Mouse (Mus musculus) mouse embryonic stem cell (cell line): ENCODE measurements at regions not wholly inside any gene's neighbourhood (a gene's known extent, or its start where the extent isn't known, plus 50 kb on each side); places are given as distances from the start of the nearest gene placed in this dataset.

Experiments
- in situ Hi-C, 2 experiments: fragments of 300-500 bp; cut with MboI; formaldehyde crosslinking; loops; 1 replicate in 1 of 2; 3 replicates in 1 of 2; pipeline ENCODE4 v1.14.3; 2019 to 2020; ENCODE audit warnings: low sequenced_read_pairs in 2 of 2, low pct_unique_long_range_greater_than_20kb in 1 of 2, mixed read lengths in 1 of 2; ENCODE audit not compliant: unreplicated experiment in 1 of 2

GRCm38 (mm10) chr2:33966984-33967421, 79.3 kb upstream of the Mvb12b start:
- in situ Hi-C loops: no loop called here

DNA sequence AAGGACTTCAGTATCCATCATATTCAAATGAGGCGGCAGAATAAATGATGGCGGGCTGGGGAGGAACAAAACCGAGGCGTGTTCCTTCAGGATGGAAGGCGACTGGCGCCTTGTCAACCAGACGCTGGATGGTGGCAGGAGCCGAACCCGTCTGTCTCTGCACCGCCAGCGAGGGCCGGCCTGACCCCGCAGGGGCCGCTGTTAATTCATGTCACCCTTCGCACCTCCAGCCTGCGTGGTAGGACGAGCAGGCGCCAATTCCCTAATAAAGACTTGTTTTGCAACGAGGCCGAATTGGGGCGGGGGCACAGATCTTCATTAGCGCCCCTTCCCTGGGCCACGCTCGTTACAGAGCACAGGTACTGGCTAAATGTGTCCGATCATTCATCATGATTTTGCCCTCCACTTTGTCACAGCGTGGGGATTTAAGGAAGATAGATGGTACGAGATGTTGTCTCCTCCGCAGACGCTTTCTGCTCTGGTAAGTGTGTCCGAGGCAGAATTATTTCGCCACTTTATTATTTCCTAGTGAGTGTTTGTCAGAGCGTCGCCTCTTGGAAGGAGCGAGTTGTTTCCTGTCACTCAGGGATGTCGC, 78.7 kb upstream of the Mvb12b start:
- in situ Hi-C loops: no loop called here

- in situ Hi-C loops: no loop called here
Measured at GRCm38 (mm10) chr2:33964096-33964495, 76.3 kb upstream of the Mvb12b start.

DNA sequence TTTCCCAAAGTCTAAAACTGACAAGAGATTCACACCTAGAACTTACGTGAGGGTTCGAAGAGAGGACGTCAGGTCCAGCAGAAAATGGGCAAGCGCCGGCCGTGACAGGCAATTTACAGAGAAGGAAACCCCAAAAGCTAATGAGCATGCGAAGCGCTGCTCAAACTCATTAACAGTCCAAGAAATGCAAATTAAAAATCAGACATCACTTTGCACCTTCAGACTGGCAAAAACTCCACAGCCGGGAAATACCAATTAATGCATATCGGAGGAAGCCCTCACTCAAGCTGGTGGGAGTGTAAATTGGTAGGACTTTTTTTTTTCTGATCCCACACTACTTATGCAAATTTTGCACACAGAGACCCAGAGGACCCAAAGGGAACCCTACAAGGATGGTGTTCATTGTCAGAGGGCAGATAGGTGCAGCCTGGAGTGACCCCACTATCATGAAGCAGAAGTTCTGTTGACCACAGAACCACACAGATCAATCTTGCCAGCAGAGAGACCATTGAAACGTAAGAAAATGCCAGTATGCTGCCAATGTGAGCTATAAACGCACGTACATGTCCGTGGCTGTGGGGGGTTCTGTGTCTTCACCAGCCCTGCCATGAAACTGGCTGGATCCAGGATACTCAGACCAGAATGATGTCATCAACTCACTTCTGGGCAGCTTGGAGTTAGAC, 74.8 kb upstream of the Mvb12b start:
- in situ Hi-C loops: no loop called here

DNA sequence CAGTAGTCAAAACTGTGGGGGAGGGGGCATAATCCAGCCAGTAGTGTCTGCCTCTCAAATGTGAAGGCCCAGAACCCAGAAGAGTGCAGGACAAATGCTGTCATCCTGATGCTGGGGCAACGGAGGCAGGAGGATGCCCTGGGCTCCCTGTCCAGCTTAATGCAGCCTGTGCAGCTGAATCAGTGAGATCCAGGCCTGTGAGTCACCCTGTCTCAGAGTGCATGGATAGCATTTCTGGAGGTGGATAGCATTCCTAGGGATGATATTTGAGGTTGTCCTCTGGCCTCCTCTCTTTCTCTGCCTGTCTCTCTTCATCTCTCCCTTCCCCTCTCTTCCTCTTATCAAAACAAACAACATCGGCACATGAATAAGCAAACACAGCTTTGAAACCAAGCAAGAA, 73.8 kb upstream of the Mvb12b start:
- in situ Hi-C loops: no loop called here

GRCm38 (mm10) chr2:33957754-33958153, 70.0 kb upstream of the Mvb12b start:
- in situ Hi-C loops: loop anchor here in 1 of 2 experiments (10.0 kb wide), 1 partner anchor 213 kb away; no protein-coding TSS in a partner anchor

GRCm38 (mm10) chr2:33944301-33944700, 56.6 kb upstream of the Mvb12b start:
- in situ Hi-C loops: no loop called here

- in situ Hi-C loops: no loop called here
Measured at GRCm38 (mm10) chr2:33942085-33942484, 54.3 kb upstream of the Mvb12b start.

- in situ Hi-C loops: no loop called here
Measured at GRCm38 (mm10) chr2:33941316-33941715, 53.6 kb upstream of the Mvb12b start.

GRCm38 (mm10) chr2:33939836-33940235, 52.1 kb upstream of the Mvb12b start:
- in situ Hi-C loops: no loop called here
